8 mouse cellular contexts compared by ENCODE assay signal in the genomic region with DNA sequence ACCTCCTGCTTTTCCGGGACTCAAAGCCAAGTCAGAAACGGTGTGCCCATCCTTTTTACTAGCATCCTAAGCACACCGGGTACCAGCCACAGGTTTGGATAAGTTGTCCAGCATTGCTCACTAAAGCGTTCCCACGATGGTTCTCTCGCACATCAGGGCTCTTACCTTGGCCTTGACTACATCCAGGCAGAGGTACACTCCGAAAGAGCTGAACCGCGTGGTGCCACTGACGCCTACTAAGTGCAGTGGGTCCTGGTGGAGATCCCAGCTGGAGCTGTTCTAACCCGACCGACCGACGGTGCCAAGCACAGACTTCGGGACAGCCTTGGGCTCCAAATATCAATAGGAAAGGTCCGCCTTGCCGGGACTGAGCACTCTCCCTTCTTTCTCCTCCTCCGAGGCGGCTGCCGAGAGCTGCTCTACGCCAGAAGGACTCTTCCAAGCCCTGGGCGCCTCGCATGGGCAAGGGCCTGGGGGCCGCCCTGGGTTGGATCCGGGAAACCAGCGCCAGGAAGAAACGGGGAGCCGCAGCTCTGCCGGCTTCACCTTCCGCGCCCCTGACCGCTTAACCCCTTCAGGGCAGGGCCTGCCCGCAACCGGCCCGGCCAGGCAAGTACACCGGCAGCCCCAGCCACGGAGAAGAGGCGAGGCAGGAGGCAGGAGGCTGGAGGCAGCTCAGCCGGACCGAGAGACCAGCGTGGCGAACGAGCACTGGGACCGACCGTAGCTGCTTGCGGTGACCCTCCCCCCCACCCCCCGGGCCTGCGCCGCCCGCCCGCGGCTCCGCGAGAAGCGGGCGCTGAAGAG. TPM values are rescaled to one million over a fixed set of nuclear protein-coding genes. Genes with fewer than 3 reads are reported as not detected.
DNase-seq lines count a peak whose midpoint lies in the region; ATAC-seq and TF ChIP-seq lines count a peak whose summit lies in the region.

No protein-coding gene starts in this region.

- TF ChIP-seq EP300 in liver, postnatal 0 days (IDR thresholded peaks at IDR 0.05; ENCODE audit: low read depth), result no peak

- H3K9me3 ChIP-seq in embryonic facial prominence, embryonic 11.5 days (replicated peaks; ENCODE audit: control insufficient read depth, low read length), result no peaks in the 10 kb centered on the region
- no peaks in the 10 kb centered on the region for H3K9me3 ChIP-seq in heart, embryonic 11.5 days (replicated peaks; ENCODE audit: control insufficient read depth, low read length)
- no peaks in the 10 kb centered on the region for H3K9me3 ChIP-seq in kidney, embryonic 14.5 days (ENCODE audit: control insufficient read depth, low read length)
- H3K9me3 ChIP-seq in liver, postnatal 0 days (ENCODE audit: low read length), result no peaks in the 10 kb centered on the region
- no peaks in the 10 kb centered on the region for H3K9me3 ChIP-seq in neural tube, embryonic 14.5 days (ENCODE audit: control insufficient read depth, low read length)

- ATAC-seq in embryonic facial prominence, embryonic 11.5 days (replicated peaks; ENCODE audit: insufficient number of reproducible peaks, low FRiP score, low TSS enrichment, low read depth), result peak; percentile 0
- peak; percentile 28; the same call in 1 of the 2 replicates for ATAC-seq in heart, embryonic 11.5 days (replicated peaks; ENCODE audit: insufficient number of reproducible peaks, low FRiP score, low TSS enrichment)
- peak; percentile 48 for ATAC-seq in kidney, embryonic 14.5 days (ENCODE audit: low FRiP score, low TSS enrichment)
- ATAC-seq in liver, postnatal 0 days, result peak; percentile 14
- ATAC-seq in neural tube, embryonic 14.5 days (ENCODE audit: low read depth), result peak; percentile 38

- H3K36me3 ChIP-seq in embryonic facial prominence, embryonic 11.5 days (replicated peaks; ENCODE audit: control insufficient read depth, insufficient read depth, low read depth, low read length), result no peaks in the 10 kb centered on the region
- H3K36me3 ChIP-seq in heart, embryonic 11.5 days (ENCODE audit: control insufficient read depth, insufficient read depth, low read length), result no peaks in the 10 kb centered on the region
- no peaks in the 10 kb centered on the region for H3K36me3 ChIP-seq in kidney, embryonic 14.5 days (ENCODE audit: control insufficient read depth, insufficient read depth, low read length)
- H3K36me3 ChIP-seq in liver, postnatal 0 days (replicated peaks; ENCODE audit: insufficient read depth, low read length), result no peaks in the 10 kb centered on the region
- H3K36me3 ChIP-seq in neural tube, embryonic 14.5 days (ENCODE audit: control insufficient read depth, insufficient read depth, low read length), result no peaks in the 10 kb centered on the region

- peak; percentile 21 to 60 for DNase-seq in urinary bladder, adult 18-20 months (ENCODE audit: low spot score in 2 of 2)
- DNase-seq in urinary bladder, postnatal 10 days (ENCODE audit: low spot score), result no peak
- peak; percentile 46 for DNase-seq in embryonic facial prominence, embryonic 11.5 days (ENCODE audit: low spot score)
- peak; percentile 39 for DNase-seq in liver, postnatal 0 days
- peak; percentile 26 for DNase-seq in thymus, postnatal 36 days

- no peak for TF ChIP-seq CTCF in liver, postnatal 0 days (IDR thresholded peaks at IDR 0.05; ENCODE audit: low read depth)

- no peaks in the 10 kb centered on the region for H3K4me1 ChIP-seq in embryonic facial prominence, embryonic 11.5 days (ENCODE audit: control insufficient read depth, insufficient read depth, low read length)
- peaks cover 4% of the 10 kb centered on the region for H3K4me1 ChIP-seq in heart, embryonic 11.5 days (ENCODE audit: control insufficient read depth, insufficient read depth, low read length)
- H3K4me1 ChIP-seq in kidney, embryonic 14.5 days (ENCODE audit: control insufficient read depth, insufficient read depth, low read length), result peaks cover 13% of the 10 kb centered on the region
- peaks cover 14% of the 10 kb centered on the region for H3K4me1 ChIP-seq in liver, postnatal 0 days (ENCODE audit: insufficient read depth)
- H3K4me1 ChIP-seq in neural tube, embryonic 14.5 days (ENCODE audit: control insufficient read depth, insufficient read depth, low read length), result peaks cover 34% of the 10 kb centered on the region

- H3K4me3 ChIP-seq in embryonic facial prominence, embryonic 11.5 days (ENCODE audit: low read depth, low read length), result peak overlapping the region; percentile 89
- peak overlapping the region; percentile 90 for H3K4me3 ChIP-seq in heart, embryonic 11.5 days (ENCODE audit: low read depth, low read length)
- peak overlapping the region; percentile 90 for H3K4me3 ChIP-seq in kidney, embryonic 14.5 days (ENCODE audit: low read length)
- peak overlapping the region; percentile 78 for H3K4me3 ChIP-seq in liver, postnatal 0 days (ENCODE audit: low read depth, low read length)
- H3K4me3 ChIP-seq in neural tube, embryonic 14.5 days (ENCODE audit: low read depth, low read length), result peak overlapping the region; percentile 90

- peak overlapping the region; percentile 78 for H3K27ac ChIP-seq in embryonic facial prominence, embryonic 11.5 days (replicated peaks; ENCODE audit: low read depth, low read length)
- H3K27ac ChIP-seq in heart, embryonic 11.5 days (ENCODE audit: low read depth, low read length), result peak overlapping the region; percentile 92
- H3K27ac ChIP-seq in kidney, embryonic 14.5 days (ENCODE audit: low read depth, low read length), result peak overlapping the region; percentile 85
- 0 out of 2 replicates have a peak overlapping the region, but pooled peaks have one; percentile 60 for H3K27ac ChIP-seq in liver, postnatal 0 days (ENCODE audit: low read depth)
- peak overlapping the region; percentile 95 for H3K27ac ChIP-seq in neural tube, embryonic 14.5 days (ENCODE audit: low read depth, low read length)

- under 1% methylated on average over 38 of the region's 56 CpGs for WGBS in embryonic facial prominence, embryonic 11.5 days
- under 1% methylated on average over 45 of the region's 56 CpGs for WGBS in heart, embryonic 11.5 days (ENCODE audit: insufficient replicate concordance)
- WGBS in kidney, embryonic 14.5 days, result under 1% methylated on average over 47 of the region's 56 CpGs
- 2% methylated on average over 50 of the region's 56 CpGs for WGBS in liver, postnatal 0 days (ENCODE audit: insufficient replicate concordance)
- WGBS in neural tube, embryonic 14.5 days, result under 1% methylated on average over 48 of the region's 56 CpGs

- peak overlapping the region; percentile 88 for H3K9ac ChIP-seq in embryonic facial prominence, embryonic 11.5 days (replicated peaks; ENCODE audit: low read length)
- H3K9ac ChIP-seq in heart, embryonic 11.5 days (ENCODE audit: low read depth, low read length), result peak overlapping the region; percentile 85
- H3K9ac ChIP-seq in kidney, embryonic 14.5 days (ENCODE audit: low read depth, low read length), result peak overlapping the region; percentile 84
- H3K9ac ChIP-seq in liver, postnatal 0 days (replicated peaks), result peak overlapping the region; percentile 76
- peak overlapping the region; percentile 89 for H3K9ac ChIP-seq in neural tube, embryonic 14.5 days (replicated peaks; ENCODE audit: low read depth, low read length)

- no peaks in the 10 kb centered on the region for H3K27me3 ChIP-seq in embryonic facial prominence, embryonic 11.5 days (ENCODE audit: control insufficient read depth, insufficient read depth, low read length)
- no peaks in the 10 kb centered on the region for H3K27me3 ChIP-seq in heart, embryonic 11.5 days (ENCODE audit: control insufficient read depth, insufficient read depth, low read length)
- H3K27me3 ChIP-seq in kidney, embryonic 14.5 days (ENCODE audit: control insufficient read depth, insufficient read depth, low read length), result no peaks in the 10 kb centered on the region
- H3K27me3 ChIP-seq in liver, postnatal 0 days (ENCODE audit: insufficient read depth, low read length), result peaks cover 15% of the 10 kb centered on the region; the same call in 1 of the 2 replicates
- no peaks in the 10 kb centered on the region; the same call in 1 of the 2 replicates for H3K27me3 ChIP-seq in neural tube, embryonic 14.5 days (ENCODE audit: control insufficient read depth, insufficient read depth, low read length)

- peak overlapping the region; percentile 79 for H3K4me2 ChIP-seq in embryonic facial prominence, embryonic 11.5 days (ENCODE audit: low read depth, low read length)
- peak overlapping the region; percentile 79 for H3K4me2 ChIP-seq in heart, embryonic 11.5 days
- H3K4me2 ChIP-seq in kidney, embryonic 14.5 days (replicated peaks; ENCODE audit: low read depth, low read length), result peak overlapping the region; percentile 81
- peak overlapping the region; percentile 94 for H3K4me2 ChIP-seq in liver, postnatal 0 days (ENCODE audit: low read depth, low read length)
- H3K4me2 ChIP-seq in neural tube, embryonic 14.5 days (ENCODE audit: low read depth, low read length), result peak overlapping the region; percentile 79

RNA-seq across cellular contexts. Expression of gene Large1, which starts 0.8 kb away (rescaled TPM):
- polyA plus RNA-seq in embryonic facial prominence, embryonic 11.5 days (2014; fragmentation: Nextera tagmentation; extraction: Ambion mirVana), result 8.0 and 8.6 TPM in 2 replicates
- polyA plus RNA-seq in heart, embryonic 11.5 days (2014; fragmentation: Nextera tagmentation; extraction: Ambion mirVana), result 7.2 and 8.7 TPM in 2 replicates
- 8.1 and 10.4 TPM in 2 replicates for polyA plus RNA-seq in kidney, embryonic 14.5 days (2014; fragmentation: Nextera tagmentation; extraction: Ambion mirVana)
- polyA plus RNA-seq in liver, postnatal 0 days (2015; fragmentation: Nextera tagmentation; extraction: Ambion mirVana), result 0.98 and 1.1 TPM in 2 replicates
- polyA plus RNA-seq in neural tube, embryonic 14.5 days (2014; fragmentation: Nextera tagmentation; extraction: Ambion mirVana), result 26.5 and 28.5 TPM in 2 replicates
